Mouse (Mus musculus): Measurements from ENCODE around the gene Apol8. TPM values are rescaled to one million over a fixed set of nuclear protein-coding genes. Genes with fewer than 3 reads are reported as not detected.

Gene Apol8
- polyA plus RNA-seq, 1 experiment = 0.46 TPM

DNA sequence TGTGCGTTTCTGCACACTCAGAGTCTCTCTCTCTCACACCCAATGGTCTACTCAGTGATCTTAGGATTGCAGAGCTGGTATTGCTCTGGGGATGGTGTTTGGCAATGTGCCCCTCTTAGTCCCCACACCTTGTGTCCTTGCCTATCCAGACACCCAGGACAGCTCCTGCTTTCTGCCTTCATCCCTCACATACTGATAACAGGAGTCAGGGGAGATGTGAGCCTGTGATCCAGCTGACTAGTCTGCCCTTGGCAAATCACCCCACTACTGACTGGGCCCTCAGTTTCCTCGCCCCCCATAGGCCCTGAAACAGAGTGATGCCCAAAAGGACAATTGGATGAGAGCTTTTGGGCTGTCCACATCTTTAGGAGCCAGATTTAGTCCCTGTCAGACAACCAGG is 722 bp downstream of the Apol8 start:
- H3K27me3 ChIP-seq (ENCODE audit: control insufficient read depth, insufficient read depth, insufficient read length) = no peaks in the 10 kb centered on the region
- TF ChIP-seq MAX (IDR thresholded peaks at IDR 0.05) = no peak
- TF ChIP-seq CTCF (IDR thresholded peaks at IDR 0.05; ENCODE audit: control insufficient read depth, insufficient read depth, insufficient read length) = no peak
- no peak for TF ChIP-seq MYOD1 (IDR thresholded peaks at IDR 0.05; ENCODE audit: control insufficient read depth, insufficient read length, low read depth)
- no peak for TF ChIP-seq USF1 (IDR thresholded peaks at IDR 0.05; ENCODE audit: low read depth)
- no peak for TF ChIP-seq MYOG (IDR thresholded peaks at IDR 0.05; ENCODE audit: control insufficient read depth, extremely low read depth, insufficient read length)
- TF ChIP-seq FOSL1 (IDR thresholded peaks at IDR 0.05; ENCODE audit: insufficient read depth, low read length, poor library complexity, severe bottlenecking) = no peak
- no peak for TF ChIP-seq CEBPB (IDR thresholded peaks at IDR 0.05; ENCODE audit: low read depth)
- no peaks in the 10 kb centered on the region for H3K79me3 ChIP-seq (ENCODE audit: low read depth)
- no peaks in the 10 kb centered on the region for H3K79me2 ChIP-seq (ENCODE audit: control insufficient read depth, insufficient read depth)
- H3K4me3 ChIP-seq (ENCODE audit: insufficient read depth, poor library complexity, severe bottlenecking) = no peak overlapping the region
- no peak overlapping the region for H3ac ChIP-seq (ENCODE audit: control insufficient read depth, insufficient read length, low read depth)
- H3K36me3 ChIP-seq (ENCODE audit: control insufficient read depth, insufficient read depth) = peaks cover 21% of the 10 kb centered on the region

DNA sequence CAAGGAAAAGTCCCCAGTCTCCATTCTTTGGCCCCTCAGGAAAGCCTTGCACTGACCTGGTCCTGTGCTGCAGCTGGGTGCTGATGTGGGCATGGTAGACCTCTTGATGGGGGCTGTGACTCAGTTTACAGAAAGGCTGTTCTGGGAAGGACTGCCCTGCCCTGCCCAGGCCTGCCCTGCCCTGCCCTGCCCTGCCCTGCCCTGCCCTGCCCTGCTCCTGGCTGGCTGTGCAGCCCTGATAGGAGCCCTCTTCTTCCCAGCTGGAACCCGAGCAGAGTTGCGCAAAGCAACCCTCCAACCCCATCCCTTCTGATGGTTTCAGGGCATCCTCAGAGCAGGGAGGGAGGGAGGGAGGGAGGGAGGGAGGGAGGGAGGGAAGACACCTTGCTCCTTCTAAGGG is 1.7 kb downstream of the Apol8 start:
- Histone ChIP-seq H3K36me3 (ENCODE audit: control insufficient read depth, insufficient read depth) (peaks cover 12% of the 10 kb centered on the region), H3K4me3 (ENCODE audit: insufficient read depth, poor library complexity, severe bottlenecking) (no peak overlapping the region), H3K79me2 (ENCODE audit: control insufficient read depth, insufficient read depth) (no peaks in the 10 kb centered on the region), H3K27me3 (ENCODE audit: control insufficient read depth, insufficient read depth, insufficient read length) (no peaks in the 10 kb centered on the region), H3ac (ENCODE audit: control insufficient read depth, insufficient read length, low read depth) (no peak overlapping the region), H3K79me3 (ENCODE audit: low read depth) (no peaks in the 10 kb centered on the region)
- TF ChIP-seq CTCF (IDR thresholded peaks at IDR 0.05; ENCODE audit: control insufficient read depth, insufficient read depth, insufficient read length) (no peak), MYOG (IDR thresholded peaks at IDR 0.05; ENCODE audit: control insufficient read depth, extremely low read depth, insufficient read length) (no peak), USF1 (IDR thresholded peaks at IDR 0.05; ENCODE audit: low read depth) (no peak), CEBPB (IDR thresholded peaks at IDR 0.05; ENCODE audit: low read depth) (peak; percentile 66)

DNA sequence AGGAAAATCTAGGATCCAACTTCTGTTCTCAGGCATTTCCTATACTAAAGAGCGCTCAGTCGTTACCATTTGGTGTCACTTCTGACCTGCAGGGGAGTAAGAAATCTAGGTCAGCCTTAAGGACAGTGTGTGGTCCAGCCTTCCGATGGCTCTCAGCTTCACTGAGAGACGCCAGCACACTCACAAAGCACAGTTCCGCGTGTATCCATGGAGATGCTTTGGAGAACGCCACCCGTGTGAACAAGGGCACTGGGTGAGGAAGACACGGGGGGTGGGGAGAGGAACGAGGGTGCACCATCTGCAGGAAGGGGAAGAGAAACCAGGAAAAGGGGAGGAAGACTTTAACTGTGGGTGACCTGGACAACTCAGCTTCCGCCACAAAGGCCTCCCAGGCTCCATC is 4.4 kb downstream of the Apol8 start:
- no peaks in the 10 kb centered on the region for H3K79me2 ChIP-seq (ENCODE audit: control insufficient read depth, insufficient read depth)
- peaks cover 3% of the 10 kb centered on the region for H3K36me3 ChIP-seq (ENCODE audit: control insufficient read depth, insufficient read depth)
- no peaks in the 10 kb centered on the region for H3K27me3 ChIP-seq (ENCODE audit: control insufficient read depth, insufficient read depth, insufficient read length)
- H3K4me3 ChIP-seq (ENCODE audit: insufficient read depth, poor library complexity, severe bottlenecking) = no peak overlapping the region
- H3ac ChIP-seq (ENCODE audit: control insufficient read depth, insufficient read length, low read depth) = no peak overlapping the region
- no peaks in the 10 kb centered on the region for H3K79me3 ChIP-seq (ENCODE audit: low read depth)
- TF ChIP-seq CEBPB (IDR thresholded peaks at IDR 0.05; ENCODE audit: low read depth) (no peak), MYOD1 (IDR thresholded peaks at IDR 0.05; ENCODE audit: control insufficient read depth, insufficient read length, low read depth) (no peak), FOSL1 (IDR thresholded peaks at IDR 0.05; ENCODE audit: insufficient read depth, low read length, poor library complexity, severe bottlenecking) (no peak), USF1 (IDR thresholded peaks at IDR 0.05; ENCODE audit: low read depth) (no peak), CTCF (IDR thresholded peaks at IDR 0.05; ENCODE audit: control insufficient read depth, insufficient read depth, insufficient read length) (no peak), MYOG (IDR thresholded peaks at IDR 0.05; ENCODE audit: control insufficient read depth, extremely low read depth, insufficient read length) (no peak), MAX (IDR thresholded peaks at IDR 0.05) (no peak)

DNA sequence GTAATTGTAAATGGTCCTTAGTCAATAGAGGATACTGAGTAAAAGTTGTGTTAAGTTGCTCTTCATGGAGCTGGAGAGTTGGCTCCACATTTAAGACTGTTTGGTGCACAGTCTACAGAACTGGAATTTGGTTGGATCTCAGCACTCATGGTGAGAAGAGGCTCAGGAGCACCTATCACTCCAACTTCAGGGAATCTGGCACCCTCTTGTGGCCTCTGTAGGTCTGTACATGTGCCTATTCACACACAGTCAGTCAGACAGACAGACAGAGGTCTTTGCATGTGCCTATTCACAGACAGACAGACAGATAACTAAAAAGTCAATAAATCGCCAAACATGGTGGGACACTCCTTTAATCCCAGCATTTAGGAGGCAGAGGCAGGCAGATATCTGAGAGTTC is 6.3 kb downstream of the Apol8 start:
- H3K4me3 ChIP-seq (ENCODE audit: insufficient read depth, poor library complexity, severe bottlenecking) = no peak overlapping the region
- no peaks in the 10 kb centered on the region for H3K79me2 ChIP-seq (ENCODE audit: control insufficient read depth, insufficient read depth)
- H3K36me3 ChIP-seq (ENCODE audit: control insufficient read depth, insufficient read depth) = peaks cover 3% of the 10 kb centered on the region
- no peaks in the 10 kb centered on the region for H3K27me3 ChIP-seq (ENCODE audit: control insufficient read depth, insufficient read depth, insufficient read length)
- H3ac ChIP-seq (ENCODE audit: control insufficient read depth, insufficient read length, low read depth) = no peak overlapping the region
- H3K79me3 ChIP-seq (ENCODE audit: low read depth) = no peaks in the 10 kb centered on the region
- peak; percentile 20 for TF ChIP-seq USF1 (IDR thresholded peaks at IDR 0.05; ENCODE audit: low read depth)
- peak; percentile 94 for TF ChIP-seq MAX (IDR thresholded peaks at IDR 0.05)
- peak; percentile 86 for TF ChIP-seq CTCF (IDR thresholded peaks at IDR 0.05; ENCODE audit: control insufficient read depth, insufficient read depth, insufficient read length)
- TF ChIP-seq CEBPB (IDR thresholded peaks at IDR 0.05; ENCODE audit: low read depth) = no peak
- no peak for TF ChIP-seq MYOD1 (IDR thresholded peaks at IDR 0.05; ENCODE audit: control insufficient read depth, insufficient read length, low read depth)

DNA sequence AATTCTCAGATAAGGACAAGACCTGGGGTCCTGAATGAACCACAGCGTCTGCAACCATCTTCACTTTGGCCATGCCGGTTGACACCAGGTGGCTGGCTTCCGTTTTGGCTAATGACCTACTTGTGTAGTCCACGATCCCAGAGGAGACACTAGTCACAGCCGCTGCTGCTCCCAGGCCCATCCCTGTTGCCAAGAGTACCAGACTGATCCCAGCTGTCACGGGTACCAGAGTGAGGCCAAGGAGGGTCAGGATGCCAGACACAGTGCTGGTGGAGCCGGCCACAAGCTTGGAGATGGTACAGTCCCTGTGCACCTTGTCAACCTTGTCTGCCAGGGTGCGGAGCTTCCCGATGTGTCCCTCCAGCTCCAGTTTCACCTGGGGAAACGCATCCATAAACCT is 7.1 kb downstream of the Apol8 start:
- Histone ChIP-seq H3ac (ENCODE audit: control insufficient read depth, insufficient read length, low read depth) (no peak overlapping the region), H3K79me3 (ENCODE audit: low read depth) (no peaks in the 10 kb centered on the region), H3K36me3 (ENCODE audit: control insufficient read depth, insufficient read depth) (peaks cover 3% of the 10 kb centered on the region), H3K79me2 (ENCODE audit: control insufficient read depth, insufficient read depth) (no peaks in the 10 kb centered on the region), H3K27me3 (ENCODE audit: control insufficient read depth, insufficient read depth, insufficient read length) (no peaks in the 10 kb centered on the region), H3K4me3 (ENCODE audit: insufficient read depth, poor library complexity, severe bottlenecking) (no peak overlapping the region)
- TF ChIP-seq MYOG (IDR thresholded peaks at IDR 0.05; ENCODE audit: control insufficient read depth, extremely low read depth, insufficient read length) = no peak
- TF ChIP-seq MYOD1 (IDR thresholded peaks at IDR 0.05; ENCODE audit: control insufficient read depth, insufficient read length, low read depth) = no peak
- no peak for TF ChIP-seq MAX (IDR thresholded peaks at IDR 0.05)
- no peak for TF ChIP-seq USF1 (IDR thresholded peaks at IDR 0.05; ENCODE audit: low read depth)
- no peak for TF ChIP-seq FOSL1 (IDR thresholded peaks at IDR 0.05; ENCODE audit: insufficient read depth, low read length, poor library complexity, severe bottlenecking)
- TF ChIP-seq CTCF (IDR thresholded peaks at IDR 0.05; ENCODE audit: control insufficient read depth, insufficient read depth, insufficient read length) = no peak
- TF ChIP-seq CEBPB (IDR thresholded peaks at IDR 0.05; ENCODE audit: low read depth) = no peak

DNA sequence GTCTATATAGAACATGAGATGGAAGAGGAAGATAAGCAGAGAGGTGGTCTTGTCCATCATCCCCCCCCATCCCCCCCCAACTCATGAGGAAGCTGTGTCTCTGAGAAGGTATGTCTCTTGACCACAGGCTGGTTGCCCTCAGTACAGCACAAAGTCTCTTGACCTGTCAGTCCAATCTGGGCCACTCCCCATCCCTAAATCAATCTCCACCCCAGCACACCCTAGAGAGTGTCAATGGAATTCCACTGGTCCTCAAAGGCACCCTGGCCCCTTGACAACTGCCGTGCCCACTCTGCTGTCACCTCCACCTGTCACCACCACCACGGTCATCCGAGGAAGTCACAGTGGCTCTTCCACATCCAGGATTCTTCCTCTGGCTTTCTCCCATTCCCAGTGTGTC is 8.4 kb downstream of the Apol8 start:
- Histone ChIP-seq H3ac (ENCODE audit: control insufficient read depth, insufficient read length, low read depth) (no peak overlapping the region), H3K79me3 (ENCODE audit: low read depth) (no peaks in the 10 kb centered on the region), H3K27me3 (ENCODE audit: control insufficient read depth, insufficient read depth, insufficient read length) (no peaks in the 10 kb centered on the region), H3K36me3 (ENCODE audit: control insufficient read depth, insufficient read depth) (peaks cover 3% of the 10 kb centered on the region), H3K79me2 (ENCODE audit: control insufficient read depth, insufficient read depth) (no peaks in the 10 kb centered on the region), H3K4me3 (ENCODE audit: insufficient read depth, poor library complexity, severe bottlenecking) (no peak overlapping the region)
- TF ChIP-seq CTCF (IDR thresholded peaks at IDR 0.05; ENCODE audit: control insufficient read depth, insufficient read depth, insufficient read length) (no peak), MAX (IDR thresholded peaks at IDR 0.05) (no peak), USF1 (IDR thresholded peaks at IDR 0.05; ENCODE audit: low read depth) (no peak), MYOD1 (IDR thresholded peaks at IDR 0.05; ENCODE audit: control insufficient read depth, insufficient read length, low read depth) (no peak), MYOG (IDR thresholded peaks at IDR 0.05; ENCODE audit: control insufficient read depth, extremely low read depth, insufficient read length) (no peak), CEBPB (IDR thresholded peaks at IDR 0.05; ENCODE audit: low read depth) (no peak), FOSL1 (IDR thresholded peaks at IDR 0.05; ENCODE audit: insufficient read depth, low read length, poor library complexity, severe bottlenecking) (no peak)
